Mouse (Mus musculus) forebrain, embryonic 16.5 days (tissue): ENCODE measurements around the gene Aifm3. TPM values are rescaled to one million over a fixed set of nuclear protein-coding genes. Genes with fewer than 3 reads are reported as not detected.

Experiments used
- ATAC-seq: fragments of 200-750 bp; cut with Nextera tagmentation; 2 replicates; pipeline ENCODE4 v1.8.0; 2017; ENCODE audit warnings: mild to moderate bottlenecking, moderate library complexity
- H3K27ac ChIP-seq: fragments of 300-500 bp; sonication (generic); 2 replicates; pipeline ENCODE4 v1.5.1; 2014; ENCODE audit warnings: low read length, control low read depth
- H3K27me3 ChIP-seq: fragments of 300-500 bp; sonication (generic); replicated peaks from 2 replicates; pipeline ENCODE4 v1.6.1; 2014; ENCODE audit warnings: low read length; ENCODE audit not compliant: control insufficient read depth, insufficient read depth
- H3K36me3 ChIP-seq: fragments of 300-500 bp; sonication (generic); 2 replicates; pipeline ENCODE4 v1.6.1; 2014; ENCODE audit not compliant: control insufficient read depth, insufficient read depth
- H3K4me1 ChIP-seq: fragments of 300-500 bp; sonication (generic); replicated peaks from 2 replicates; pipeline ENCODE4 v1.6.1; 2014; ENCODE audit warnings: low read length; ENCODE audit not compliant: control insufficient read depth, insufficient read depth
- H3K4me2 ChIP-seq: fragments of 300-500 bp; sonication (generic); 2 replicates; pipeline ENCODE4 v1.6.1; 2014; ENCODE audit warnings: mild to moderate bottlenecking, low read length, control low read depth
- H3K4me3 ChIP-seq: fragments of 300-500 bp; sonication (generic); replicated peaks from 2 replicates; pipeline ENCODE4 v1.5.1; 2014; ENCODE audit warnings: mild to moderate bottlenecking, low read length, control low read depth
- H3K9ac ChIP-seq: fragments of 300-500 bp; sonication (generic); replicated peaks from 2 replicates; pipeline ENCODE4 v1.6.1; 2014; ENCODE audit warnings: low read depth, low read length, control low read depth
- H3K9me3 ChIP-seq: fragments of 300-500 bp; sonication (generic); 2 replicates; pipeline ENCODE4 v1.6.1; 2016; ENCODE audit warnings: low read length; ENCODE audit not compliant: control insufficient read depth
- WGBS: fragments of 180-500 bp; shearing (Covaris S2); extraction: QIAGEN DNeasy Blood & Tissue Kit; methylation state at CpG from one replicate; pipeline ENCODE4 v1.1.7; 2014; 5-methylcytosine and 5-hydroxymethylcytosine counted together
- polyA plus RNA-seq: library from polyadenylated mRNA; unstranded; fragments of >200 nt; fragmentation: Nextera tagmentation; extraction: Ambion mirVana; gene quantifications from 2 replicates; pipeline ENCODE4 v1.2.1, GENCODE M21; 2015

The Aifm3 gene
- polyA plus RNA-seq, result 9.5 and 12.6 TPM in 2 replicates

DNA sequence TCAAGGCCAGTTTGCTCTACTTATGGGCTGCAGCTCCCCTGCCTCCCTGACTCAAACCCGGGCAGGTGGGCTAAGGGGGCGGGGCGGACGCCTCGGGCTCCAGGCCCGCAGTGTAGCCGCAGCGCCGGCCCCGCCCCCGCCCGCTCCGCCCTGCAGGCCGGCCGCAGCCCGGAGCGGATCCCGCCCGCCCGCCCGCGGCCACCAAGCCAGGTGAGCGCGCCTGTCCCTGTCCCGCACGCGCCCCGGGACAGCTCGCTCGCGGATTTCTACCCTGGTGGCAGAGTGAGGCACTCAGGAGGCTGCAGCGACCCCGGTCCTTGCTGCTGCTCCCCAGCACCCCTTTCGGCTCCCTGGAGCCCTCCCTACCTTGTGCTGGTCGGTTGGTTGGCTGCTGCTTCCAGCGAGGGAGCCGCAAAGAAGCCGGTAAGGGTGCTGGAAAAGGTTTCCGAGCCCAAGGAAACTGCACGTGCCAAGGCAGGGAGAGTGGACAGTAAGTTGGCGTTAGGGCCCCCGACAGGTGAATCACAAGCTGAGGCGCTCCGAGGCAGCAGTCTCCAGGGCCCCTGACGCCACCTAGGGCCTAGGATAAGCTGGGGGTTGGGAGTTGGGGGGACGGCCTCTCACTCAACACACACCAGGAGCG lies at the start of gene Aifm3:
Aifm3 (plus strand) TSS at position 143 of the 643 bp plus-strand sequence.
- H3K9me3 ChIP-seq, result no peaks in the 10 kb centered on the region
- peak within 1 kb of the TSS; percentile 60 for H3K9ac ChIP-seq
- H3K4me3 ChIP-seq, result peak within 1 kb of the TSS; percentile 44
- ATAC-seq, result peak; percentile 65
- H3K4me1 ChIP-seq, result peaks cover 9% of the 10 kb centered on the region
- no peak within 1 kb of the TSS for H3K27ac ChIP-seq
- WGBS, result under 1% methylated on average over 46 of the region's 47 CpGs
- no peaks in the 10 kb centered on the region for H3K27me3 ChIP-seq
- peak within 1 kb of the TSS; percentile 82 for H3K4me2 ChIP-seq
- H3K36me3 ChIP-seq, result peaks cover 6% of the 10 kb centered on the region; the same call in 1 of the 2 replicates

- no peaks in the 10 kb centered on the region for H3K27me3 ChIP-seq
- H3K9ac ChIP-seq, result peak within 1 kb of the TSS; percentile 96
- H3K36me3 ChIP-seq, result no peaks in the 10 kb centered on the region
- under 1% methylated on average over 63 of the region's 63 CpGs for WGBS
- peak; percentile 97 for ATAC-seq
- H3K4me1 ChIP-seq, result peaks cover 24% of the 10 kb centered on the region
- H3K27ac ChIP-seq, result peak within 1 kb of the TSS; percentile 93
- H3K4me3 ChIP-seq, result peak within 1 kb of the TSS; percentile 94
- H3K9me3 ChIP-seq, result no peaks in the 10 kb centered on the region
- H3K4me2 ChIP-seq, result peak within 1 kb of the TSS; percentile 99
Measured at GRCm38 (mm10) chr16:17451541-17452372, 37.7 kb upstream of the Aifm3 start, which contains the start of gene Crkl. Crkl (plus strand) TSS chr16:17451987.

- Histone ChIP-seq H3K4me2 (peak overlapping the region; percentile 99), H3K27me3 (no peaks in the 10 kb centered on the region), H3K4me3 (peak overlapping the region; percentile 94), H3K9me3 (no peaks in the 10 kb centered on the region), H3K27ac (peak overlapping the region; percentile 93), H3K4me1 (peaks cover 25% of the 10 kb centered on the region), H3K36me3 (no peaks in the 10 kb centered on the region), H3K9ac (peak overlapping the region; percentile 96)
- WGBS, result 0% methylated on average over 24 of the region's 24 CpGs
- peak; percentile 57; the same call in 1 of the 2 replicates for ATAC-seq
Measured at GRCm38 (mm10) chr16:17452373-17452715, 37.1 kb upstream of the Aifm3 start.

DNA sequence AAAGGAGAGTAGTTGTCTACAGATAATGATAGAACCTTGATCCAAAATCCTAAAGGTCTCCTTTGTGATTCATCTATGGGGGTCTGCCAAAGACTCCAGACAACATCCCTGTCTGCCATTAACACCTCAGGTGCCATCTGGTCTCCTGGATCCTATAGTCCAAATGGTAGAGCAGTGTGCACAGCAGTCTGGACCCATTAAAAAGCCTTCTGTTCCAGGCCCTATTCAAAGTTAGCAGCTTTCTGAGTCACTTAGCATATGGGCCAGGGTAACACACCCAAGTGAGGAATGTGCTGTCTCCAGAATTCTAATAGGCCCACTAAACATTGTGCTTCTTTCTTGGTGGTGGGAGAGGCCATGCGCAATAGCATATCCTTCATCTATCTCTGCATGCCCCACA lies 32.5 kb upstream of the Aifm3 start:
- Histone ChIP-seq H3K27ac (no peak overlapping the region), H3K4me1 (peaks cover 21% of the 10 kb centered on the region), H3K4me2 (no peak overlapping the region), H3K9ac (no peak overlapping the region), H3K9me3 (no peaks in the 10 kb centered on the region), H3K4me3 (no peak overlapping the region), H3K27me3 (no peaks in the 10 kb centered on the region), H3K36me3 (peaks cover 2% of the 10 kb centered on the region; the same call in 1 of the 2 replicates)
- ATAC-seq, result no peak
- 96% methylated on average over 1 of the region's 1 CpGs for WGBS

GRCm38 (mm10) chr16:17460254-17460653 lies 29.2 kb upstream of the Aifm3 start:
- Histone ChIP-seq H3K27ac (no peak overlapping the region), H3K9ac (no peak overlapping the region), H3K4me3 (no peak overlapping the region), H3K9me3 (no peaks in the 10 kb centered on the region), H3K27me3 (no peaks in the 10 kb centered on the region), H3K4me2 (no peak overlapping the region), H3K4me1 (peaks cover 15% of the 10 kb centered on the region), H3K36me3 (peaks cover 2% of the 10 kb centered on the region; the same call in 1 of the 2 replicates)
- ATAC-seq, result no peak
- 86% methylated on average over 4 of the region's 4 CpGs for WGBS

- Histone ChIP-seq H3K9me3 (no peaks in the 10 kb centered on the region), H3K4me3 (no peak overlapping the region), H3K27ac (no peak overlapping the region), H3K27me3 (no peaks in the 10 kb centered on the region), H3K4me1 (peaks cover 3% of the 10 kb centered on the region), H3K36me3 (peaks cover 2% of the 10 kb centered on the region; the same call in 1 of the 2 replicates), H3K4me2 (no peak overlapping the region), H3K9ac (no peak overlapping the region)
- no peak for ATAC-seq
- 96% methylated on average over 1 of the region's 1 CpGs for WGBS
Measured at GRCm38 (mm10) chr16:17461596-17461995, 27.8 kb upstream of the Aifm3 start.

DNA sequence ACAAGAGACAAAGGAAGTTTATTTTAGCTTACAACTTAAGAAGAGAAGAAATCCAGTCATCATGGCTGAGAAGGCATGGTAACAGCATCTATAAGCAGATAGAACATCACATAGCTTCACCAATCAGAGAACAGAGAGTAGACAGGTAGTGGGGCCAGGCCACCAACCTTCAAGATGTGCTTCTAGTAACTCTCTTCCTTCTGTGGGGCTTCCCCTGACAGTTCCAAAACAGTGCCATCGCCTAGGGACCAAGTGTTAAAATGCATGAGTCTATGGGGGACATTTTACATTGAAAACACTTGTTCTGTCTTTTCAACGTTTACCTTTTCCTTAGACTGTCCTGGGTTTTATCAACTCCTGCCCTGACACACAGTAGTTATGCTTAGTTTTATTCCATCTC lies 26.2 kb upstream of the Aifm3 start:
- Histone ChIP-seq H3K27me3 (no peaks in the 10 kb centered on the region), H3K4me2 (no peak overlapping the region), H3K4me3 (no peak overlapping the region), H3K4me1 (peaks cover 4% of the 10 kb centered on the region), H3K9ac (no peak overlapping the region), H3K9me3 (no peaks in the 10 kb centered on the region), H3K36me3 (peaks cover 2% of the 10 kb centered on the region; the same call in 1 of the 2 replicates), H3K27ac (no peak overlapping the region)
- no peak for ATAC-seq
- WGBS, result 91% methylated on average over 2 of the region's 2 CpGs

DNA sequence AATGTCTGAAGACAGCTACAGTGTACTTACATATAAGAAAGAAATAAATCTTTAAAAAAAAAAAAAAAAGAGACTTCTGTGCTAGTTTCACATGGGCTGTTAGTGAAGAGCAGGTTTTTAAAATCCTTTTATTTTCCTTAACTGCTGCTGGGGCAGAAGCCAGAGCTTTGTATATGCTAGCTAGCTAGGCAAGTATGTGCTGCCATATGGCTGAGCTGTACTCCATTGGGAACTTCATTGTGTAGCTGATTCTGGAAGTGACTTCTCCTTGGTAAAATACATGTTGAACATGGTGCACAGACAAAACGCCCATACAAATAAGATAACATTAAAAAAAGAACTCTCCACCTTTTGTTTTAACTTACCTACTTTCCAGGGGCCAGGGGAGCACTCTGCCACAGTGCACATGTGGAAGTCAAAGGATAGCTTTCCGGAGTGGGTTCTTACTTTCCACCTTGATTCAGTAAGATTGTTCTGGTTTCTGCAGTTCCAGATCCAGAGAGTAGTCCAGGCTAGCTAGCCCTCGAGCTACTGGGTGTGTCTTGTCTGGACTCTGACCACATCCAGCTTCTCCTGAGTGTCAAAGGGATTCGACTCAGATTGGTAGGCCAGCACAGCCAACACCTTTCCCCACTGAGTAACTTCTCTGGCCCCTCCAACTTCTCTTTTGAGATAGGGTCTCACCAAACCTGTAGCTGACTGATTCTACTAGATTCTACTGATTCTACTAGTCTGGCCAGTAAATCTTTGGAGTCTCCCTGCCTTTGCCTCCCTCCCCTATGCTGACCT lies 22.3 kb upstream of the Aifm3 start:
- H3K27ac ChIP-seq, result no peak overlapping the region
- H3K9ac ChIP-seq, result no peak overlapping the region
- no peak overlapping the region for H3K4me2 ChIP-seq
- no peak for ATAC-seq
- peaks cover 4% of the 10 kb centered on the region for H3K4me1 ChIP-seq
- no peaks in the 10 kb centered on the region for H3K36me3 ChIP-seq
- no peaks in the 10 kb centered on the region for H3K27me3 ChIP-seq
- 90% methylated on average over 4 of the region's 4 CpGs for WGBS
- no peaks in the 10 kb centered on the region for H3K9me3 ChIP-seq
- no peak overlapping the region for H3K4me3 ChIP-seq

DNA sequence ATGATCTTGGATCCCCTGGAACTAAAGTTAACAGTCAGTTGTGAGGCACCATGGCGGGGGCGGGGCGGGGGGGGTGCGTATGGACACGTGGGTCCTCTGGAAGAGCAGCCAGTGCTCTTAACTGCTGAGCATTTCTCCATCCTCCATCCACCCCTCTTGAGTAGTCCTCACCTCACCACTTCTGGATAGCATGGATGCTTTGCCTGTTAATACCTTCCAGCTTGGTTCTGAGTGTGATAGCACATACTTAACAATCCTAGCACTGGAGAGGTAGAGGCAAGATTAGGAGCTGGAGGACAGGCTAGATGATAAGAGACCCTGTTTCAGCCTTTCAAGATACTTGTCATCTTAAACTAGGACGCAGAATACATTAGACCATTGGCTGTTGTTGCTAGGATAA lies 16.9 kb upstream of the Aifm3 start:
- WGBS, result 93% methylated on average over 6 of the region's 6 CpGs
- ATAC-seq, result no peak
- H3K27ac ChIP-seq, result no peak overlapping the region
- H3K9me3 ChIP-seq, result no peaks in the 10 kb centered on the region
- no peak overlapping the region for H3K4me2 ChIP-seq
- no peaks in the 10 kb centered on the region for H3K27me3 ChIP-seq
- H3K36me3 ChIP-seq, result no peaks in the 10 kb centered on the region
- no peak overlapping the region for H3K4me3 ChIP-seq
- peaks cover 3% of the 10 kb centered on the region; the same call in 1 of the 2 replicates for H3K4me1 ChIP-seq
- H3K9ac ChIP-seq, result no peak overlapping the region
